Mouse (Mus musculus): ENCODE data around the gene Gm13769. TPM values are rescaled to one million over a fixed set of nuclear protein-coding genes. Genes with fewer than 3 reads are reported as not detected.
"Not testable (repeated sequence)": the region's sequence is repeated elsewhere in the genome, so short reads cannot be mapped to it uniquely, and the experiment has no call there.

Gene Gm13769
- not detected in 2 replicates for polyA plus RNA-seq (2012; rRNA removed)
- polyA plus RNA-seq (2014; fragmentation: Nextera tagmentation; extraction: Ambion mirVana) = not detected in 2 replicates

- no CpG with 5 or more reads among the region's 6 CpGs for WGBS
- H3K4me3 ChIP-seq (replicated peaks; ENCODE audit: low read length) = not testable (repeated sequence)
Measured at GRCm38 (mm10) chr2:90321900-90322299, at the start of gene Gm13769. Gene Gm13769 (plus strand): TSS chr2:90322200.

GRCm38 (mm10) chr2:90292741-90293140 is 29.3 kb upstream of the Gm13769 start, which contains the start of gene Olfr1272:
Gene Olfr1272 (minus strand): TSS chr2:90292841.
- WGBS = 83% methylated on average over 6 of the region's 6 CpGs
- Histone ChIP-seq H3K36me3 (ENCODE audit: control insufficient read depth, insufficient read depth, low read length) (no peaks in the 10 kb centered on the region), H3K9ac (ENCODE audit: low read depth, low read length, severe bottlenecking) (no peak within 1 kb of the TSS), H3K4me3 (replicated peaks; ENCODE audit: low read length) (no peak within 1 kb of the TSS), H3K27ac (replicated peaks; ENCODE audit: low read depth, low read length) (no peak within 1 kb of the TSS), H3K27me3 (ENCODE audit: control insufficient read depth, insufficient read depth, low read length) (no peaks in the 10 kb centered on the region), H3K9me3 (ENCODE audit: control insufficient read depth, low read length) (no peaks in the 10 kb centered on the region), H3K4me2 (replicated peaks; ENCODE audit: low read depth, low read length, severe bottlenecking) (no peak within 1 kb of the TSS), H3K4me1 (ENCODE audit: control insufficient read depth, insufficient read depth, low read length) (no peaks in the 10 kb centered on the region)
- no peak for ATAC-seq (ENCODE audit: low FRiP score, low read depth)
- no peak for TF ChIP-seq POLR2A (IDR thresholded peaks at IDR 0.05; ENCODE audit: borderline replicate concordance, extremely low read depth, insufficient read depth, insufficient read length)
- no peak for DNase-seq (ENCODE audit: low spot score)

More at GRCm38 (mm10) chr2:90321900-90322299, at the start of gene Gm13769:
- H3K27me3 ChIP-seq (ENCODE audit: control insufficient read depth, insufficient read depth, low read length); H3K27ac ChIP-seq (replicated peaks; ENCODE audit: low read depth, low read length); ATAC-seq (ENCODE audit: low FRiP score, low read depth); H3K4me1 ChIP-seq (ENCODE audit: control insufficient read depth, insufficient read depth, low read length); H3K9me3 ChIP-seq (ENCODE audit: control insufficient read depth, low read length); H3K36me3 ChIP-seq (ENCODE audit: control insufficient read depth, insufficient read depth, low read length); H3K4me2 ChIP-seq (replicated peaks; ENCODE audit: low read depth, low read length, severe bottlenecking); H3K9ac ChIP-seq (ENCODE audit: low read depth, low read length, severe bottlenecking); DNase-seq (ENCODE audit: low spot score): not testable (repeated sequence)

- not testable (repeated sequence) for H3K36me3 ChIP-seq (ENCODE audit: control insufficient read depth, insufficient read depth, low read length)
- no CpG with 5 or more reads among the region's 4 CpGs for WGBS
Measured at GRCm38 (mm10) chr2:90346694-90347093, 24.7 kb downstream of the Gm13769 start.

GRCm38 (mm10) chr2:90351047-90351446 is 29.0 kb downstream of the Gm13769 start:
- H3K9ac ChIP-seq (ENCODE audit: low read depth, low read length, severe bottlenecking); H3K9me3 ChIP-seq (ENCODE audit: control insufficient read depth, low read length); H3K4me2 ChIP-seq (replicated peaks; ENCODE audit: low read depth, low read length, severe bottlenecking); H3K27ac ChIP-seq (replicated peaks; ENCODE audit: low read depth, low read length); H3K4me1 ChIP-seq (ENCODE audit: control insufficient read depth, insufficient read depth, low read length); H3K36me3 ChIP-seq (ENCODE audit: control insufficient read depth, insufficient read depth, low read length); ATAC-seq (ENCODE audit: low FRiP score, low read depth); H3K27me3 ChIP-seq (ENCODE audit: control insufficient read depth, insufficient read depth, low read length); DNase-seq (ENCODE audit: low spot score); H3K4me3 ChIP-seq (replicated peaks; ENCODE audit: low read length): not testable (repeated sequence)
- no CpG with 5 or more reads among the region's 6 CpGs for WGBS

More at GRCm38 (mm10) chr2:90346694-90347093, 24.7 kb downstream of the Gm13769 start:
- not testable (repeated sequence) for H3K4me2 ChIP-seq (replicated peaks; ENCODE audit: low read depth, low read length, severe bottlenecking); H3K9ac ChIP-seq (ENCODE audit: low read depth, low read length, severe bottlenecking); H3K27me3 ChIP-seq (ENCODE audit: control insufficient read depth, insufficient read depth, low read length); H3K27ac ChIP-seq (replicated peaks; ENCODE audit: low read depth, low read length); H3K9me3 ChIP-seq (ENCODE audit: control insufficient read depth, low read length); H3K4me1 ChIP-seq (ENCODE audit: control insufficient read depth, insufficient read depth, low read length); H3K4me3 ChIP-seq (replicated peaks; ENCODE audit: low read length); DNase-seq (ENCODE audit: low spot score); ATAC-seq (ENCODE audit: low FRiP score, low read depth)

GRCm38 (mm10) chr2:90351540-90351939 is 29.5 kb downstream of the Gm13769 start:
- H3K4me2 ChIP-seq (replicated peaks; ENCODE audit: low read depth, low read length, severe bottlenecking); H3K9ac ChIP-seq (ENCODE audit: low read depth, low read length, severe bottlenecking); H3K36me3 ChIP-seq (ENCODE audit: control insufficient read depth, insufficient read depth, low read length): not testable (repeated sequence)

GRCm38 (mm10) chr2:90359229-90359628 is 37.2 kb downstream of the Gm13769 start:
- not testable (repeated sequence) for H3K9me3 ChIP-seq (ENCODE audit: control insufficient read depth, low read length)

More at GRCm38 (mm10) chr2:90351540-90351939, 29.5 kb downstream of the Gm13769 start:
- not testable (repeated sequence) for H3K27ac ChIP-seq (replicated peaks; ENCODE audit: low read depth, low read length); DNase-seq (ENCODE audit: low spot score); H3K27me3 ChIP-seq (ENCODE audit: control insufficient read depth, insufficient read depth, low read length); H3K9me3 ChIP-seq (ENCODE audit: control insufficient read depth, low read length); H3K4me3 ChIP-seq (replicated peaks; ENCODE audit: low read length); H3K4me1 ChIP-seq (ENCODE audit: control insufficient read depth, insufficient read depth, low read length)
- WGBS = no CpG with 5 or more reads among the region's 3 CpGs
- peak; percentile 47; the same call in 1 of the 2 replicates for ATAC-seq (ENCODE audit: low FRiP score, low read depth)

GRCm38 (mm10) chr2:90360199-90360598 is 38.2 kb downstream of the Gm13769 start:
- H3K9me3 ChIP-seq (ENCODE audit: control insufficient read depth, low read length); ATAC-seq (ENCODE audit: low FRiP score, low read depth); H3K4me2 ChIP-seq (replicated peaks; ENCODE audit: low read depth, low read length, severe bottlenecking); H3K27ac ChIP-seq (replicated peaks; ENCODE audit: low read depth, low read length); H3K4me3 ChIP-seq (replicated peaks; ENCODE audit: low read length); H3K9ac ChIP-seq (ENCODE audit: low read depth, low read length, severe bottlenecking); H3K27me3 ChIP-seq (ENCODE audit: control insufficient read depth, insufficient read depth, low read length); DNase-seq (ENCODE audit: low spot score); H3K36me3 ChIP-seq (ENCODE audit: control insufficient read depth, insufficient read depth, low read length); H3K4me1 ChIP-seq (ENCODE audit: control insufficient read depth, insufficient read depth, low read length): not testable (repeated sequence)
- WGBS = no CpG with 5 or more reads among the region's 4 CpGs

More at GRCm38 (mm10) chr2:90359229-90359628, 37.2 kb downstream of the Gm13769 start:
- not testable (repeated sequence) for H3K36me3 ChIP-seq (ENCODE audit: control insufficient read depth, insufficient read depth, low read length); H3K9ac ChIP-seq (ENCODE audit: low read depth, low read length, severe bottlenecking); H3K4me3 ChIP-seq (replicated peaks; ENCODE audit: low read length); H3K4me1 ChIP-seq (ENCODE audit: control insufficient read depth, insufficient read depth, low read length); H3K27ac ChIP-seq (replicated peaks; ENCODE audit: low read depth, low read length); H3K27me3 ChIP-seq (ENCODE audit: control insufficient read depth, insufficient read depth, low read length); H3K4me2 ChIP-seq (replicated peaks; ENCODE audit: low read depth, low read length, severe bottlenecking); ATAC-seq (ENCODE audit: low FRiP score, low read depth); DNase-seq (ENCODE audit: low spot score)
- no CpG with 5 or more reads among the region's 5 CpGs for WGBS
